Mouse (Mus musculus) MEL (cell line): ENCODE results near the gene Gstm6. TPM values are rescaled to one million over a fixed set of nuclear protein-coding genes. Genes with fewer than 3 reads are reported as not detected.

Experiments
- DNase-seq: peaks from one replicate; pipeline ENCODE4 v3.0.0; 2011; ENCODE audit warnings: low read depth, low spot score
- H3K27ac ChIP-seq: 2 replicates; pipeline ENCODE4 v1.5.1; 2012; ENCODE audit warnings: low read depth, mild to moderate bottlenecking, control low read depth, low read length, moderate library complexity; ENCODE audit not compliant: control insufficient read depth
- H3K27me3 ChIP-seq, 2 experiments: fragments of 150-350 bp in 1 of 2; sonication (generic) in 1 of 2; 2 replicates each; pipeline ENCODE4 v1.6.1; 2012; ENCODE audit warnings: low read length in 2 of 2, mild to moderate bottlenecking in 2 of 2, improper control_type of control experiment in 1 of 2, moderate library complexity in 1 of 2; ENCODE audit not compliant: insufficient read depth in 2 of 2, control insufficient read depth in 1 of 2
- H3K36me3 ChIP-seq, 2 experiments: 2 replicates each; pipeline ENCODE4 v1.6.1; 2012 to 2014; ENCODE audit warnings: low read length in 2 of 2, improper control_type of control experiment in 1 of 2, inconsistent platforms in 1 of 2, mild to moderate bottlenecking in 1 of 2; ENCODE audit not compliant: insufficient read depth in 2 of 2, control insufficient read depth in 1 of 2
- H3K4me1 ChIP-seq, 2 experiments: fragments of 150-350 bp in 1 of 2; sonication (generic) in 1 of 2; 2 replicates each; pipeline ENCODE4 v1.6.1; 2012; ENCODE audit warnings: low read length in 2 of 2, improper control_type of control experiment in 1 of 2, mild to moderate bottlenecking in 1 of 2; ENCODE audit not compliant: insufficient read depth in 2 of 2, control insufficient read depth in 1 of 2
- H3K4me3 ChIP-seq, 2 experiments: fragments of 150-350 bp in 1 of 2; sonication (generic) in 1 of 2; 2 replicates each; pipeline ENCODE4 v1.5.1; 2012; ENCODE audit warnings: low read depth in 2 of 2, low read length in 2 of 2, mild to moderate bottlenecking in 2 of 2, moderate library complexity in 2 of 2, control low read depth in 1 of 2, improper control_type of control experiment in 1 of 2; ENCODE audit not compliant: control insufficient read depth in 1 of 2, insufficient read depth in 1 of 2
- H3K79me2 ChIP-seq: 2 replicates; pipeline ENCODE4 v1.6.1; 2012; ENCODE audit warnings: mild to moderate bottlenecking, low read length, moderate library complexity; ENCODE audit not compliant: control insufficient read depth, poor library complexity, insufficient read depth
- H3K9ac ChIP-seq: 2 replicates; pipeline ENCODE4 v1.6.1; 2012; ENCODE audit warnings: low read depth, mild to moderate bottlenecking, control low read depth, low read length, moderate library complexity; ENCODE audit not compliant: control insufficient read depth, poor library complexity, severe bottlenecking
- H3K9me3 ChIP-seq: fragments of 150-350 bp; sonication (generic); replicated peaks from 2 replicates; pipeline ENCODE4 v1.6.1; 2012; ENCODE audit warnings: mild to moderate bottlenecking, low read length, improper control_type of control experiment, moderate library complexity; ENCODE audit not compliant: insufficient read depth
- BHLHE40 ChIP-seq: IDR thresholded peaks from 2 replicates; pipeline ENCODE4 v1.6.1; 2012; ENCODE audit warnings: low read depth, mild to moderate bottlenecking, inconsistent platforms, low read length, improper control_type of control experiment, borderline replicate concordance
- CHD1 ChIP-seq: IDR thresholded peaks from 2 replicates; pipeline ENCODE4 v1.6.1; 2012; ENCODE audit warnings: low read depth, mild to moderate bottlenecking, inconsistent platforms, low read length, improper control_type of control experiment
- CHD2 ChIP-seq: IDR thresholded peaks from 2 replicates; pipeline ENCODE4 v1.6.1; 2011; ENCODE audit warnings: low read length, improper control_type of control experiment
- CTCF ChIP-seq, 3 experiments: IDR thresholded peaks in 2 of 3; conservative IDR thresholded peaks in 1 of 3; 2 replicates each; pipeline ENCODE4 v1.5.1; 2011 to 2012; ENCODE audit warnings: low read length in 3 of 3, low read depth in 2 of 3, mild to moderate bottlenecking in 2 of 3, improper control_type of control experiment in 1 of 3, inconsistent platforms in 1 of 3, mixed read lengths in 1 of 3, moderate library complexity in 1 of 3; ENCODE audit not compliant: control insufficient read depth in 1 of 3, insufficient read depth in 1 of 3, poor library complexity in 1 of 3, severe bottlenecking in 1 of 3
- ELF1 ChIP-seq: IDR thresholded peaks from 2 replicates; pipeline ENCODE4 v1.6.1; 2014; ENCODE audit warnings: low read depth, mild to moderate bottlenecking, inconsistent platforms, low read length, improper control_type of control experiment, moderate library complexity
- EP300 ChIP-seq, 2 experiments: IDR thresholded peaks; 2 replicates each; pipeline ENCODE4 v1.6.1; 2011; ENCODE audit warnings: improper control_type of control experiment in 2 of 2, low read length in 2 of 2, low read depth in 1 of 2, mild to moderate bottlenecking in 1 of 2
- ETS1 ChIP-seq: IDR thresholded peaks from 2 replicates; pipeline ENCODE4 v1.6.1; 2012; ENCODE audit warnings: low read depth, mild to moderate bottlenecking, inconsistent platforms, low read length, improper control_type of control experiment, moderate library complexity
- GABPA ChIP-seq: IDR thresholded peaks from 2 replicates; pipeline ENCODE4 v1.6.1; 2012; ENCODE audit warnings: low read depth, mild to moderate bottlenecking, inconsistent platforms, low read length, improper control_type of control experiment, moderate library complexity
- GATA1 ChIP-seq: IDR thresholded peaks from 2 replicates; pipeline ENCODE4 v1.6.1; 2011; ENCODE audit warnings: low read depth, low read length, improper control_type of control experiment
- JUND ChIP-seq: IDR thresholded peaks from 2 replicates; pipeline ENCODE4 v1.6.1; 2011; ENCODE audit warnings: low read depth, mild to moderate bottlenecking, improper control_type of control experiment, low read length
- KAT2A ChIP-seq: conservative IDR thresholded peaks from 2 replicates; pipeline ENCODE4 v1.6.1; 2012; ENCODE audit warnings: low read depth, low read length, improper control_type of control experiment, inconsistent platforms
- MAFK ChIP-seq: IDR thresholded peaks from 2 replicates; pipeline ENCODE4 v1.6.1; 2011; ENCODE audit warnings: low read depth, mild to moderate bottlenecking, low read length, improper control_type of control experiment, borderline replicate concordance
- MAX ChIP-seq: IDR thresholded peaks from 2 replicates; pipeline ENCODE4 v1.6.1; 2011; ENCODE audit warnings: low read length, improper control_type of control experiment
- MEF2A ChIP-seq: IDR thresholded peaks from 2 replicates; pipeline ENCODE4 v1.6.1; 2014; ENCODE audit warnings: low read depth, mild to moderate bottlenecking, inconsistent platforms, low read length, improper control_type of control experiment; ENCODE audit not compliant: poor library complexity, insufficient replicate concordance, severe bottlenecking; ENCODE audit errors: extremely low read depth
- MXI1 ChIP-seq: IDR thresholded peaks from 2 replicates; pipeline ENCODE4 v1.6.1; 2011; ENCODE audit warnings: mild to moderate bottlenecking, low read depth, low read length, improper control_type of control experiment
- MYB ChIP-seq: IDR thresholded peaks from 2 replicates; pipeline ENCODE4 v1.6.1; 2011; ENCODE audit warnings: mild to moderate bottlenecking, low read depth, low read length, improper control_type of control experiment
- NRF1 ChIP-seq: IDR thresholded peaks from 2 replicates; pipeline ENCODE4 v1.6.1; 2014; ENCODE audit warnings: low read depth, mild to moderate bottlenecking, inconsistent platforms, low read length, improper control_type of control experiment, moderate library complexity; ENCODE audit not compliant: poor library complexity, insufficient read depth, severe bottlenecking
- POLR2AphosphoS5 ChIP-seq: IDR thresholded peaks from 2 replicates; pipeline ENCODE4 v1.6.1; 2012; ENCODE audit warnings: low read depth, borderline replicate concordance, mild to moderate bottlenecking, inconsistent platforms, low read length, moderate library complexity, mixed read lengths
- RAD21 ChIP-seq: IDR thresholded peaks from 2 replicates; pipeline ENCODE4 v1.6.1; 2011; ENCODE audit warnings: mild to moderate bottlenecking, low read depth, low read length, improper control_type of control experiment
- RCOR1 ChIP-seq: IDR thresholded peaks from 2 replicates; pipeline ENCODE4 v1.6.1; 2012; ENCODE audit warnings: low read depth, mild to moderate bottlenecking, inconsistent platforms, low read length, improper control_type of control experiment
- SIN3A ChIP-seq: IDR thresholded peaks from 2 replicates; pipeline ENCODE4 v1.6.1; 2012; ENCODE audit warnings: low read length, improper control_type of control experiment, inconsistent platforms
- SMC3 ChIP-seq: IDR thresholded peaks from 2 replicates; pipeline ENCODE4 v1.6.1; 2011; ENCODE audit warnings: low read depth, low read length, improper control_type of control experiment
- UBTF ChIP-seq: IDR thresholded peaks from 2 replicates; pipeline ENCODE4 v1.6.1; 2012; ENCODE audit warnings: low read depth, mild to moderate bottlenecking, inconsistent platforms, low read length, improper control_type of control experiment, moderate library complexity, borderline replicate concordance; ENCODE audit not compliant: insufficient read depth
- USF2 ChIP-seq, 2 experiments: IDR thresholded peaks; 2 replicates each; pipeline ENCODE4 v1.6.1; 2011 to 2012; ENCODE audit warnings: improper control_type of control experiment in 2 of 2, low read length in 2 of 2, borderline replicate concordance in 1 of 2, inconsistent platforms in 1 of 2, low read depth in 1 of 2, mild to moderate bottlenecking in 1 of 2; ENCODE audit not compliant: insufficient read depth in 1 of 2
- ZC3H11A ChIP-seq: IDR thresholded peaks from 2 replicates; pipeline ENCODE4 v1.6.1; 2012; ENCODE audit warnings: low read depth, mild to moderate bottlenecking, inconsistent platforms, low read length, improper control_type of control experiment
- ZMIZ1 ChIP-seq: IDR thresholded peaks from 2 replicates; pipeline ENCODE4 v1.6.1; 2012; ENCODE audit warnings: low read depth, mild to moderate bottlenecking, inconsistent platforms, low read length, improper control_type of control experiment, moderate library complexity
- ZNF384 ChIP-seq: IDR thresholded peaks from 2 replicates; pipeline ENCODE4 v1.6.1; 2012; ENCODE audit warnings: low read depth, mild to moderate bottlenecking, inconsistent platforms, low read length, improper control_type of control experiment
- polyA plus RNA-seq, 2 experiments: library from polyadenylated mRNA; stranded (reverse) in 1 of 2; unstranded in 1 of 2; fragments of >175 nt in 1 of 2; fragments of >200 nt in 1 of 2; gene quantifications; 2 replicates each; pipeline versions ENCODE4 v1.2.1 to v1.2.4; 2012; ENCODE audit warnings: low replicate concordance in 2 of 2, low read depth in 1 of 2; ENCODE audit not compliant: insufficient read length in 2 of 2, insufficient read depth in 1 of 2, missing spikeins in 1 of 2
- total RNA-seq: library from RNA; depleted of rRNA; stranded (reverse); fragments of 300-350 nt; gene quantifications from 2 replicates; pipeline ENCODE4 v1.2.3, GENCODE M21; 2012

Gene Gstm6
- total and polyA plus RNA-seq, 3 experiments: 0.13 TPM; not detected in 2

- H3K27me3 ChIP-seq: no peaks in the 10 kb centered on the region
- peaks cover 5 to 9% of the 10 kb centered on the region in 2 experiments; a peak in 3 of 4 replicates for H3K4me1 ChIP-seq
- H3K27ac ChIP-seq: no peak overlapping the region
- no peak for DNase-seq
- no peaks in the 10 kb centered on the region for H3K79me2 ChIP-seq
- H3K4me3 ChIP-seq: no peak overlapping the region
- no peak overlapping the region for H3K9ac ChIP-seq
- no peaks in the 10 kb centered on the region for H3K9me3 ChIP-seq
- peaks cover 0 to 7% of the 10 kb centered on the region in 2 experiments; a peak in 2 of 4 replicates for H3K36me3 ChIP-seq
- TF ChIP-seq NRF1 (no peak), CHD1 (no peak), MAFK (no peak), GABPA (no peak), MXI1 (no peak), POLR2AphosphoS5 (no peak), JUND (no peak), RAD21 (no peak)
- TF ChIP-seq, all 39 proteins: peak for 0
These were observed 44.9 kb downstream of the Gstm6 start for GRCm38 (mm10) chr3:107898691-107899090.

- Histone ChIP-seq H3K27me3 (no peaks in the 10 kb centered on the region), H3K27ac (peak within 1 kb of the TSS; percentile 95), H3K9me3 (no peaks in the 10 kb centered on the region), H3K9ac (peak within 1 kb of the TSS; percentile 85), H3K36me3 (peaks cover 0 to 7% of the 10 kb centered on the region in 2 experiments; a peak in 2 of 4 replicates), H3K4me3 (peak within 1 kb of the TSS; percentile 63 to 76), H3K79me2 (no peaks in the 10 kb centered on the region), H3K4me1 (peaks cover 5 to 9% of the 10 kb centered on the region in 2 experiments; a peak in 3 of 4 replicates)
- DNase-seq: peak; percentile 94
- TF ChIP-seq CTCF (IDR thresholded peaks at IDR 0.05 in 2 of 3, conservative IDR thresholded peaks at IDR 0.05 in 1 of 3; ENCODE audit: control insufficient read depth in 1 of 3, insufficient read depth in 1 of 3, low read depth in 2 of 3, low read length in 3 of 3, poor library complexity in 1 of 3, severe bottlenecking in 1 of 3) (no peak), MAFK (peak; percentile 43; the same call in 1 of the 2 replicates), USF2 (IDR thresholded peaks at IDR 0.05; ENCODE audit: borderline replicate concordance in 1 of 2, insufficient read depth in 1 of 2, low read depth in 1 of 2, low read length in 2 of 2) (no peak), MAX (peak; percentile 73), SMC3 (no peak), UBTF (no peak), MXI1 (peak; percentile 68), ZNF384 (peak; percentile 50), GATA1 (peak; percentile 98), CHD1 (no peak), KAT2A (no peak), EP300 (IDR thresholded peaks at IDR 0.05; ENCODE audit: low read depth in 1 of 2, low read length in 2 of 2) (peak; percentile 97 to 98), BHLHE40 (peak; percentile 49; the same call in 1 of the 2 replicates), NRF1 (peak; percentile 91), RCOR1 (peak; percentile 93), RAD21 (no peak), ZC3H11A (no peak), CHD2 (no peak), SIN3A (peak; percentile 78; the same call in 1 of the 2 replicates), ZMIZ1 (peak; percentile 95), ETS1 (peak; percentile 89), MYB (peak; percentile 68), ELF1 (0 out of 2 replicates have a peak, but pooled peaks have one; percentile 24), MEF2A (no peak)
These were observed 47.6 kb downstream of the Gstm6 start, which contains the start of gene Gstm5 for GRCm38 (mm10) chr3:107895720-107896569. Gene Gstm5, plus strand, starts transcription at chr3:107895821.
